Mouse (Mus musculus): ENCODE results near the gene Igflr1.

DNA sequence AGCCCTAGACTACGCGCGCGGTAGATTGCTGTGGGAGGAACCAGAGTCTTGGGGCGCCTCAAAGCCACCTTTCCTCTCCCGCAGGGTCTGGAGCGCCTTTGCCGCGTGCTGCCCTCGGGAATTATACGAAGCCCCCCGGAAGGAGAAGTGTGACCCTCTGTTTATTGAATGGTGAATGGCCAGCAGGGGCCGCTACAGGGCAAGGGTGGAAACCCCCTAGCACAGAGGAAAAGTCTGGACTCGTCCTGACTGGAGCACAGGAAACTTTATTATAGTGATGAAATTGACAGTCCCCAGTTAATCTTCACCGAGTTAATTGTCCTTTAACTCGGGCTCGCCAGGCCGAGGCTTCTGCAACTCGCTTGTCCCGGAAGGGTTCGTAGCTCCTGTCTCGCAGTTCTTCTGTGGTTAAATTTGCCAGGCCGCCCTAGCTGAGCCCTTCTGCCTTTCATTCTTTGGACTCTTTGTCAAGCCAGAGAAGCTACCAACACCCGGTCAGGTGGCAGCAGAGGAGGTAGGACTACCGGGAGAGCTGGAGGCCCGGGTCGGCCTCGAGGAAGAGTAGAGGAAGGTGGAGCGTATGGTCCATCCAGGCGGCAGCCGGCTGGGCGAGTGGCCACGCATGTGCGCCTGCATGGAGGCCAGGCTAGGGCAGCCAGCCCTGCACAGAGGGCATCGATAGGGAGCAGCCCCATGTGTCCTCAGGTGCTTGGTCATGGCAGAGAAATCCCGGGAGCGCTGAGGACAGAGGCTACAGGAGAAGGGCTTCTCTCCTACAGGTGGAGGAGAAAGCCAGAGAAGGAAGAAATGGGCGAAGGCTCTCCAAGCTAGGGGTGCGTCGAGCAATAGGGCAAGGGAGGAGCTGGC is 24.4 kb downstream of the Igflr1 start:
- TF ChIP-seq MYOG (IDR thresholded peaks at IDR 0.05; ENCODE audit: control insufficient read depth in 1 of 3, insufficient read depth in 1 of 3, insufficient read length in 2 of 3, low read depth in 2 of 3) (no peak), POLR2A (IDR thresholded peaks at IDR 0.05; ENCODE audit: insufficient read length, low read depth) (no peak)
